Mouse (Mus musculus) gastrocnemius, postnatal 10 days (tissue): Measurements from ENCODE around the gene Trpv4. TPM values are rescaled to one million over a fixed set of nuclear protein-coding genes. Genes with fewer than 3 reads are reported as not detected.

Source experiments
- DNase-seq: peaks from one replicate; pipeline ENCODE4 v3.0.0; 2021; ENCODE audit warnings: mixed read lengths
- total RNA-seq, 2 experiments: library from RNA; stranded (reverse); gene quantifications; 2 replicates each; pipeline ENCODE4 v1.2.3; 2021

The Trpv4 gene
- total RNA-seq, 2 experiments from 2014 or later: 2.1 to 2.5 TPM

DNA sequence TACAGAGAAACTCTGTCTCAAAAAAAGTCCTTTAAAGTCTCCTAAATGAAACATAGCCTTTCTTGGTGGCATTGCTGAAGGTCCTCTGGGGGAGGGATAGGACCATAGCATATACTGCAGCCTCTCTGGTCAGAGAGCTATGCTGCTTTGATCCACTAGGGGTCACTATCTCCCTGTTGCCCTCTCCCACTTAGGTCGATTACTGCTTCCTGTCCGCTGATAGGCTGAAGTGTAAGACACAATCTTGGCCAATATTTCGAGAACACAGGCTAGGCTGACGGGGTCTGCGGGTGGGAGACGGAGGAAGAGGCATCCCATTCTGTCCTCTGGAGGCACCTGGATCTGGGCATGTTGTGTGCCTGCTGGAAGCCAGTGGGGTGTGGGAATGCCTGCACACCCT is 37.9 kb downstream of the Trpv4 start:
- no peak for DNase-seq

- DNase-seq: peak; percentile 82
Observed at GRCm38 (mm10) chr5:114618851-114619250, 39.4 kb downstream of the Trpv4 start.

GRCm38 (mm10) chr5:114617809-114618208 is 40.4 kb downstream of the Trpv4 start:
- DNase-seq: no peak

DNA sequence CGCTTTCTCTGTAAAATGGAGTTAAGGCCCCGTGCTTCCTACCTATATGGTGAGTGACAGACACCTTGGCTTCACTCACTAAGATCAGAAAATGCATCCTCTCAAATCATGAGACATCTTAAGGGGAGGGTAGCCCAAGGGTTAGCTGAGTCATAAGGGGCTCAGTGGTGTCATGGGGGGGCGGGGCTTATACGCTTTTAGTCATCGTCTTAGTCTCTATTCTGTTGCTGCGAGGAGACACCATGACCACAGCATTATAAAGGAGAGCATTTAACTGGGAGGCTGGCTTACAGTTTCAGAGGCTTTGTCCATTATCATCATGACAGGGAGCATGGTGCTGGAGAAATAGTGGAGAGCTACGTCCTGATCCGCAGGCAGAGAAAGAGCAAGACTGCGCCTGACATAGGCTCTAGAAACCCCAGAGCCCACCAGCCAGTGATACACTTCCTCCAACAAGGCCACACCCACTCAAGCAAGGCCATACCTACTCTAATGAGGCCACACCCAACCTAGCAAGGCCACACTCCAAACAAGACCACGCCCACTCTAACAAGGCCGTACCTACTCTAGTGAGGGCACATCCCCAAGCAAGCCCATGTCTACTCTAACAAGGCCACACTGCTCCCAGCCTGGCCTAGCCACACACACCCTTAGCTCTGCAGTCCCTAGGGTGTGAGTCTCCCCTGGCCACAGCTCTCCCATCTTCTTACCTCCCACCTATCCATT is 41.7 kb downstream of the Trpv4 start:
- DNase-seq: no peak

DNA sequence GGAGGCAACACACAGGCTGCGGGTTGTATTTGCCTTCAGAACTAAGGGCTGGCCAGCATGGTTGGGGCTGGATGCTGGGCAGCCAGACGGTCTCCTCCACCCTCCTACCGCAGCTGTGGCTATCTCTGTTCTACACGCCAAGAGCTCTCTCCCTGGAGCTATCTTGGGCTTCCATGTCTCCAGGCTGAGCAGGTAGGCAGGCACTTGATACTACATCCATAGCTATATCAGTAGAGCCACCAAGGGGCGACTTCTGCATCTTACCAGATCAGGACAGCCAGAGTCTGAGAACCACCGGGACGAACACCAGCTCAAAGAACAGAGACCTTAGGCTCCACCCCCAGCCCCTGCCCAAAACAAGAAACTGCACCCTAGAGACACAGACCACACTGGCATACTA is 43.4 kb downstream of the Trpv4 start:
- no peak for DNase-seq

GRCm38 (mm10) chr5:114611968-114612608 is 46.1 kb downstream of the Trpv4 start:
- DNase-seq: peak; percentile 63

GRCm38 (mm10) chr5:114611256-114611655 is 47.0 kb downstream of the Trpv4 start:
- no peak for DNase-seq

DNA sequence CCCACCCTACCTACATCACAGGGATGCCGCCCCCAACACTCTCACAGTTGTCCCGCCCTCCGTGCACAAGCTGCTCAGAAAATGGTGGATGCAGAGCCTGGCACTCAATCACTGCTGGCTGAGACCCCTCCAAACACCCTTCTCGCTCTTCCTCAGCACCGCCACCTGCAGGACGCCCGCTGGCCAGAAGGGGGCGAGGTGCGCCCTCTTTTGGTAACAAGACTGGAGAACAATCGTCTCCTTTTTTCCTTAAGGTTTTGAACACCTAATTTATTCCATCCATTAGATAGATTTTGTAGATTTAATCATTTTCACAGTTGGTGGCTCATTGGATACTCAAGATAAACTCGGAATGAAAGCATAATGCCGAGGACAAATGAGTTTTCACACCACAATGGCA is 49.7 kb downstream of the Trpv4 start:
- peak; percentile 87 for DNase-seq

- DNase-seq: peak; percentile 72
Observed at GRCm38 (mm10) chr5:114607651-114608050, 50.6 kb downstream of the Trpv4 start.

GRCm38 (mm10) chr5:114605981-114606380 is 52.2 kb downstream of the Trpv4 start:
- DNase-seq: no peak

DNA sequence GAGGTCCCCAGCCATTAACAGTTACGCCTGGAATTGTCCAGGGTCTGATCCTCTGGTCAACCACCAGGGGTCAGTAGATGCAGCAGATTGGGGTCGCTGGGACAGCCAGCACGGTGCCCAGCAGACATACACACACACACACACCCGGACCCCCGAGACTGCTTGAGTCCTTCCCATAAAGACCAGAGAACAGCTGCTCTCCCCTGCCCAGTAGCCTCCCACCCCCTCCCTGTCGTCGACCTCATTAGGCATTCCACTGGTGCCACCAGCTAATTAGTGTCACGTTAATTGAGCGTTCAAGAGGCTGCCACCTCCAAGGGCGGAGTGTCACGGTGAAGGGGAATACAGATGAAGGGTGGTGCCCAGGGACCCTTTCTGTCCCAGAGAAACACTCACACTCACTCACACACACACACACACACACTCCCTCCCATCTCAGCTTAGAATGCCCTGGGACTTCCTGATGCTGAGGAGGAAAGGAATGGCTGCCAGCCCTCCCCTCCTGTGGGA is 53.4 kb downstream of the Trpv4 start:
- no peak for DNase-seq

- no peak for DNase-seq
Observed at GRCm38 (mm10) chr5:114603975-114604374, 54.2 kb downstream of the Trpv4 start.

- no peak for DNase-seq
Observed at GRCm38 (mm10) chr5:114602012-114602411, 56.2 kb downstream of the Trpv4 start.

GRCm38 (mm10) chr5:114597652-114598051 is 60.6 kb downstream of the Trpv4 start:
- DNase-seq: no peak

DNA sequence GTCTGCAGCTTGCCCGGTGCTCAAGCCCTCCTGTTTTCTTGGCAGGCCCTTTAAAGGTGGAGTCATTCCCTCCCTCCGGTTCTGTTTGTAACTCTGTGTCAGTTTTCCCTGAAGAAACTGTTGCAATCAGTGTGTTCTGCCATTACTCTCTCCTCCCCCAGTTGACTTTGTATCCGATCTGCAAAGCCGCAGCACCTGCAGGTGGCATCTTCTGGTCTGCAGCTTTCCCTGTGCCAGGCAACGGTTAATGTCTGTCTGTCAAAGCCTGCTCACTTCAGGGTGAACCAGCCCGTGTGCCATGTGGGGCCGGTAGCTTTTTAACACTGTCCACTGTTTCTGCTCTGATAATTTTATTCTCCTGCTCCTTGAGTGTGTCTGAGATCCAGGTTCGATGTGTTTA is 61.0 kb downstream of the Trpv4 start:
- DNase-seq: no peak

DNA sequence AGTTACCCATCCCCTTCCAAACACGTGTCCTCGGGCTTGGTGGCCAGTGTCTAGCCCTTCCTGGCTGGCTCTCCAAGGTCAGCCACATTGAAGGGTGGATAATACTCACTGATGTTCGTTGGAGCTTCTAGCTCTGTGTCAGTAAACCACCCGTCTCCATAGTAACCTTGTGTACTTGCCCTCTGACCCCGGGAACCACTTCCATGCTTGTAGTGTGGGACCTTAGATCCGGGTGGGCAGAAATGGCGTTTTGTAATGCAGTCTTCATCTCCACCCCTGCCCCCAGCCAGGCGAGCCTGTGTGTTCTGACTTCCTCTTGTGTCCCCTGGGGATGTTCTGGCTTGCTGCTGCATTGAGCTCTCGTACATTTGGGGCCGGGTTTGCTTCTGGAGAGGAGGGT is 61.6 kb downstream of the Trpv4 start:
- DNase-seq: no peak

DNA sequence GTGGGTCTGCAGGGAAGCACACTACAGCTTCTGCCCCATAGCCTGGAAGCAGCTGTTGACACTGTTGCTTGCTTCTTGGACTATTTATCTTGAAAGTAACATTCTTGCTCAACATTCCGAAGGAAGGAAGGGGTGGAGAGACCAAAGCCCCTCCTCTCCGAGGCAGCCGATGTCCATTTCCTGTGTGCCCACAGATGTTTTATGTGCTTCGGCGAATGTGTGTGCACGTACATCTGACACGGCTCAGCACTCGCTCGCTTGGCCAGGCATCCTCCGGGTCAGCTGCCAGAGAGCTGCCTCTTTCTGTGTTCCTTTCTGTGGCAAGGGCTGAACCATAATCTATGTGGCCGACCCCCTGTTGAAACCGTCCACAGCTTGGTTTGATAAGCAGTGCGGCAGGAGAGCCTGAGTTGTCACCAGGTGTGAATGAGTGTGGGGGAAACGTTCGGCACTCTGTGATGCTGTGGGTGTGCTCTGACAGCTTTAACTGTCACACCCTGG is 63.4 kb downstream of the Trpv4 start:
- DNase-seq: no peak

- DNase-seq: no peak
Observed at GRCm38 (mm10) chr5:114593949-114594348, 64.3 kb downstream of the Trpv4 start.

- DNase-seq: no peak
Observed at GRCm38 (mm10) chr5:114593161-114593821, 64.9 kb downstream of the Trpv4 start.

DNA sequence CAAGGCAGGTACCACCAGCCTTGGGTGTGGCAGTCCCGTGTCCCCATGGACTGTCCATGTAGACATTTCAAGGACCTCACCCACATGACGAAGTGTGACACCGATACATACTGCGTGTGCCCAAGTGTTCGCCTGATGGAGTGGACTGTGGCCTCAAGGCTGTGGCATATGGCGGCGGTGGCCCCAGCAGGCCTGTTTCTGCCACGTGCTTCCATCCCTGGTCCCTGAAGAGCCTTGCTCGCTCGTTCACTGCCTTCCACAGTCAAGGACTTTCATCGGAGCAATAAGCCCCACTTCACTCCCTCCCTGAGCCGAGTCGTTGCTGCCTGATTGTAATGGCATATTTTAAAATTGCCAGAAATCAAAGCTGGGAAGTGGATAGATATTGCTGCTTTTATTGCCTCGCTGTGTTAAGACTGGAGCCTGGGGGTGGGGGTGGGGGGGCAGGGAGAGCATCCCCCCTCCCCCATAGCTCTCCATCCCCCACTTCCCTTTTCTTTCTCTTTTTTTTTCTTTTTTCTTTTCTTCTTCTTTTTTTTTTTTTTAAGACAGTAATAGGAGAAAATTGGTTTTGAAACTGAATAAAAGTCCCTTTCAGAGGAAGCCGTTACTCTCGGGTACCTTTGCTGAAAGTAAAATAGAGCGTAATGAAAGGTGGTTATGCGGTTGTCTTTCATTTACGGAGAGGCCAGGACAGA is 65.6 kb downstream of the Trpv4 start:
- no peak for DNase-seq

DNA sequence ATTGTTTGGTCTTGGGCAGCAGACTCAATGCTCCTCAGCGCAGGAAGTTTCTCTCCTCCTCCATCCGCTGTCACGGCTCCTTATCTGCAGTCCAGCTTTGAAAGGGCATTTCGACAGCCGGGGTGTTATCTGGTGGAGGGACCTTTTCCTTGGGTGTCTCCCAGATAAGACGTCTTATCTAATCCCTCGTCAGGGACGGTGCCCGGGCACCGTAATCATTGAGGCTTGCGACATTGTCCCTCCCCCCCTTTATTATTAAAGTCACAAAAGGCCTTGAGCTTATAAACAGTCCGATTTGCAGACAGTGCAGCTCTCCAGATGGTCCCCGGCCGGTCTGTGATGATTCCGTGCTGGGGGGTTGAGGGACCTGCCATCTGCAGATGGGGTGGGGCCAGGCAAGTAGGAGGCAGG is 67.1 kb downstream of the Trpv4 start:
- DNase-seq: no peak
